Mouse (Mus musculus): ENCODE measurements around the gene Acvr2b.

The Acvr2b gene

GRCm38 (mm10) chr9:119473608-119474164 is 71.8 kb downstream of the Acvr2b start:
- no peak for DNase-seq (ENCODE audit: low spot score)

DNA sequence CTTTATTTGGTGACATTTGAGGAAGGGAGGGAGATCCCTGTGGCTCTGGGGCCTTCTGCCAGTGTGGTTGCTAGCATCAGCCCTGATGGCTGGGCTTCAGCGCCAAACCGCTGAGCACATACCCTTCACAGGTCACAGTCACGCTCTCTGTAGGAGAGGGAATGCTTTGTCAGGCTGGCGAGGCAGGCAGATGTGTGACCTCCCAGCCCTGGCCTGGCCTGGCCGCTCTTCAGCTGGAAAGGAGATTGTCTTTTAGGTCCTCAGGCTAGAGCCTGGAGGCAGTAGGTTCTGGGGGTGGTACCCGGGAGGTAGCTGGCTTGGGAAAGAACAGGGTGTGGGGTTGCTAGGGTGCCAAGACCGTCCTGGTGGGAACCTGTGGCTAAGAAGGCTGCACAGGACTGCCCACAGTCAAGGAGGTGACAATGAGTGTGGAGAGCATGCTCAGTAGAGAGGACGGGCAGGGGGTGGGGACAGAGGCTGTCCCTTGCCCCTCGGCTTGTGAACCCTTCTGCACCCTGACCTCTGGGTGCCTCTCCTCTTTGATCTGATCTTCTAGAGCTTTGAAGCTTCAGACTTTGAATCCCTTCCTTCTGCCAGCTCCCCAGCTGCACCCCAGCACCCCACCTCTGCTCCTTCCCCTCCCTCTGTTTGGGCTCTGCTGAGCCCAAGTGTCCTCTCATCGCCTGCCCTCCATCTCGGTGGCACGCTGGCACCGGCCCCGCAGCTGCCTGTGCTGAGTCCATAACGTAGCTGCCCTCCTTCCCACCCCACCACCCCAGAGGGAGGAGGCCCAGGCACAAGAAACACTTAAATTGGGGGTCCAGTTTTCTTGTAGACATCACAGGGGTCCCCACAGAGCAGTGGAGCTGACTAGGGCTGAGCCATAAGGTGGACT is 73.0 kb downstream of the Acvr2b start:
- DNase-seq (ENCODE audit: low spot score), result no peak

DNA sequence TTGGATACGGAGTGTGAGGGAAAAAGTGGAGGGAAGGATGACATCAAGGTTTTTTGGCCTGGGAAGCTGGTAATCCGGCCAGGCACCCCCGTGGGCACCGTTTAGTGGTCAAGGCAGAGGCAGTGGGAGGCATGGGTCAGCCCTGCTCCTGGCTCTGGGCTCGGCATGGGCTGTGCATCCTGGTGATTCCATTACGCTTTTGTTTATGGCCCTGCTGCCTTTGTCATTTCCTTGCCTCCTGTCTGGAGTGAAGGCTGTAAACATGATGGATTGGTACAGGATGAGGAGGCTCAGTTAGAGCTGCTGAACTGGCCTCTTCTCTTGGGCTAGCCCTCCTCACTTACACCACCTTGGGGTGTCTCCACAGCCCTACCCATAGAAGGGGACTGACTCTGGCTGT is 75.8 kb downstream of the Acvr2b start:
- DNase-seq (ENCODE audit: low spot score), result no peak

- no peak for DNase-seq (ENCODE audit: low spot score)
Observed at GRCm38 (mm10) chr9:119478345-119478744, 76.4 kb downstream of the Acvr2b start.

GRCm38 (mm10) chr9:119479297-119479696 is 77.4 kb downstream of the Acvr2b start:
- DNase-seq (ENCODE audit: low spot score), result no peak

DNA sequence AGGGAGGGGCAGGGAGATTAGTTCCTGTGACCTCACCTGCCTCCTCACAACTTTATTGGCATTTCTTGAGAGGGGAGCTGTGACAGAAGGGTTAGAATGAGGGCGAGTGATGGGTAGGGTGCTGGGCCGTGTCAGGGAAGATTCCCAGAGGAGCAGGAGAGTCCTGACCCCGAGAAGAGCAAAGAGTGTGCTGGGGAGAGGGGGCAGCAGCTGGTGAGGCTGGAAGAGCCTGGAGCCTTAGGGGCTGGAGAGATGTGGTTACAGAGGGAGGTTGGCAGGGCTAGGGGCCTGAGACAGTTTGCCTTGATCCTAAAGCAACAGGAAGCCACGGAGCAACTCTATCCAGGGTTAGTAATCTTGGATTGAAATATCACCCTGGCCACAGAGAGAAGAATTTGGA is 79.7 kb downstream of the Acvr2b start:
- no peak for DNase-seq (ENCODE audit: low spot score)

- DNase-seq (ENCODE audit: low spot score), result no peak
Observed at GRCm38 (mm10) chr9:119483554-119484353, 81.8 kb downstream of the Acvr2b start.

- DNase-seq (ENCODE audit: low spot score), result no peak
Observed at GRCm38 (mm10) chr9:119484420-119484819, 82.5 kb downstream of the Acvr2b start.

Measured in T-cell, adult 2 months (primary cell).